Mouse (Mus musculus) natural killer cell, adult 2 months (primary cell): Measurements from ENCODE around the gene Cbx3.
"Not testable (repeated sequence)": the region's sequence is repeated elsewhere in the genome, so short reads cannot be mapped to it uniquely, and the experiment has no call there.

Source experiments
- DNase-seq, 2 experiments: peaks; one replicate each; pipeline ENCODE4 v3.0.0; 2022; ENCODE audit warnings: low spot score in 2 of 2

Cbx3 gene

DNA sequence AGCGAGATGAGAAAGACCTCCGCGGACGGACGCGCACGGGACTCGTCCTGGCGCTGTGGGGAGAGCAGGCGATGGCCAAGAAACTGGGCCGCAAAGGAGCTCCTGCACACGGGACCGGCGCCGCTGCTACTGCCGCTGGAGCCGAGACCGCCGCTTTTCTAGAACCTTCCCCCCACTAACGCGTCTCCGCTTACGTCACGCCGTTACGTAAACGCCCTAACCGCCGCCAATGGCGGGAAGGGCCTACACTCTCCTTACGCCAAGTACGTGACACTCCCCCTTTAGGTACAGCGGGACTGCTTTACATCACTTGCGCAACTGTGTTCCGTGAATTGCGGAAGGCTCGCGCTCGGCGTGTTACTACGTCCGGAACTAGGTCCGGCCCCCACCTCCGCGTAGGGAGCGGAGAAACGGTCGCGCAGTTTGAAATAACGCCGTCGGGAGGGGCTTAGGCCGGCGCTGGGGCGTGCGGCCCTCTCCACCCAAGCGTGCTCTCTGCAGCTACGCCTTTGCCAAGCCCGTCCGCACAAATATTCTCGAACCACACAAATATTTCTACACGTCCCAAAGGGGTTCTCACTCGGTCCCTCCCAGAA is 347 bp upstream of the Cbx3 start, which contains the start of gene Hnrnpa2b1:
Gene Hnrnpa2b1 (minus strand): TSS at position 180 of the 596 bp plus-strand sequence.
- DNase-seq: peak; percentile 99 to 100

DNA sequence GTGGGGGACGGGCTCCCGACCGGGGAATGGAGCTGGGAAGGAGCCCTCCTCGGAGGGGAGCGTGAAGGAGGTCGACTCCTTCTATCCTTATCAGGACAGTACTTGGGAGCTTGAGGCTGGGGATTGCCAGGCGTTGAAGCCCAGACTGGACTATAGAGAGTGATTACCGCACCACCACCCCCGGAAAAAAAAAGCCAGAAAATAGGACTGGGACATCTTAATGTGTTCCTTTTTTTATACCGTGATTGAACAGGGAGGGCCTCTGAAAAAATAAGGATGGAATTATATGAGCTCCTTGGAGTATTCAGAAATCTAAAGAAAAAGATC is 982 bp downstream of the Cbx3 start:
- no peak for DNase-seq

DNA sequence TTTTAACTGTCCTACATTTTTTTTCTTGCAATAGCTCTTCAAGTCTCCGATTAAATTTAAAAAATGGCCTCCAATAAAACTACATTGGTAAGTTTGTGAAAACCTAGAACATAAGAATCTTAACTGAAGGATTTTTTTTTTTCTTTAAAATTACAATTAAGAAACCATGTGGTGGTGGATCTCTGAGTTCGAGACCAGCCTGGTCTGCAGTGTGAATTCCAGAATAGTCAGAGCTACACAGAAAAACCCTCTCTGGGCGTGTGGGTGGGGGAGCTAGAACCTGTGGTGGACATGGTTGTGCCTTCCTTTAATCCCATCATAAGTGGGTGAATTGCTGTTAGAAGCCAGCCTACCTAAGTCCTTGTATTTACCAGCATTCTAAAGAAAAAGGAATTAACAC is 1.6 kb downstream of the Cbx3 start:
- no peak for DNase-seq

DNA sequence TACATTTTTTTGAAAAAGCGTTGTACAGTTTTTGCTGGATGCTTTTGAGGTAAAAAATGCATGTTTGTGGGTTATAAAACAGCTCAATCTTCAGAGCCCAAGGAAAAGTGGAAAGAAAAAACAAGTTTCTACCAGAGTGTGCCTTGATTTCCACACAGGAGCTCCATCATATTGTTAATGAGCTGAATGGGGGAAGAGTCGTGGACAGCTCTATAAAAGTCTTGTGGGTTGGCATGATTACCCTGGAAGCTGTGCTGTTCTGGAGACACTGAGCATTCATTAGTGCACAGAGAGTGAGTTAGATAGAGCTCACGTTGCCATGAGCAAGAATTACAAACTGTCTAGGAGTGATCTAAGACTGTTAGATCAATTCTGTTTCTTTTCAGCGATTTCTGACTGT is 2.1 kb downstream of the Cbx3 start:
- DNase-seq: no peak

DNA sequence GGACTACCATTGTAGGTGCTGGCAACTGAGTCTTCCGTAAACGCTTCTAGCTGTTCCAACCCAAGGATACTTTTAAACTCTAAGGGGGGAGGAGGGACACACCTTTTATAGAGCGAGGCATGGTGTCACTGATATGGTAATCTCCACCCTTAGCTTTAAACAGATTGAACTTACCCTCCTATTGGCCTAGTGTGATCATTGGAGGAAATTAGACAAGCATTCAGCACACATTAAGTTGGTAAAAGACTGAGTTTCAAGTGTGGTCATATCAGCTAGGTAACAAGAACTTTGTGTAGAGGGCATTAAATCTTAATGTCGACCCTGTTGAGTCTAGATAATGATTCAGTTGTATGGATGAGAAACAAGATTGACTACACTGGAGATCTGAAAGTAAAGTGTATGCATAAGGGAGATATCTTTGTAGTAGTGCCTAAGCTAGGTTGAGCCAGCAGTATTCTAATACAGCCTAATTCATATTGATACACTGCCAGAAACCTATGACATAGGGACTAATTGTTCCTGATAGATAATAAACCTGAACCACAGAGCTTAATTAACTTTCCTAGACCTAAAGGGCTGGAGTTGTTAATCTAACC is 9.1 kb downstream of the Cbx3 start:
- DNase-seq: no peak

DNA sequence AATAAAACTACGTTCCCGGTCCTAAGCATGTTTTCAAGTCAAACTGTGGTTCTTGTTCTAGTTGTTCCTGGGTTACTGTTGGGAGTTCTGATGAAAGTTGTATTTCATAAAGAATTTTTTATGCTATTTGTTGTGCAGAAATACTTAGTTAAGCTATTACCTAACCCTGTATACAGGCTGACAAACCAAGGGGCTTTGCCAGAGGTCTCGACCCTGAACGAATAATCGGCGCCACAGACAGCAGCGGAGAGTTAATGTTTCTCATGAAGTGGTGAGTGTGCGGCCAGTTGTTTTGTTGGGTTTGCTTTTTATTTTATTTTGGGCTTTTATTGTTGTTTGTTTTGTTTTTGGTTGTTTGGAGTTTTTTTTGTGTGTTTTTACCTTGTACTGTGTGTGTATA is 11.4 kb downstream of the Cbx3 start:
- DNase-seq: no peak

DNA sequence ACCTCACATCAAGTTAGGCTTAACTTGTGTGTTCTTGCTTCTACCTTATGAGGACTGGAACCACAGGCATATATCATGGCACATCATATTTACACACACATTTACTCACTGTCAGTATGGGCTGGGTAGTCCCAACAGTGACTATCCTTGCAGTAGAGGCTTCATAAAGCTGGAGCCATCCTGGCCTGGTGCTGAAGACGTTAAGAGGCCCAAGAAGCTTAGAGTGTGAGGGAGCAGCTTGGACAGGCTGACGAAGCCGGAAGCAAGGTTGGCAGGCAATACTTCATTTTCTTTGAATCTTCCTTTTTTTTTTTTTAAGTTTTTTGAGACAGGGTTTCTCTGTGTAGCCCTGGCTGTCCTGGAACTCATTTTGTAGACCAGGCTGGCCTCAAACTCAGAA is 13.7 kb downstream of the Cbx3 start:
- DNase-seq: no peak

DNA sequence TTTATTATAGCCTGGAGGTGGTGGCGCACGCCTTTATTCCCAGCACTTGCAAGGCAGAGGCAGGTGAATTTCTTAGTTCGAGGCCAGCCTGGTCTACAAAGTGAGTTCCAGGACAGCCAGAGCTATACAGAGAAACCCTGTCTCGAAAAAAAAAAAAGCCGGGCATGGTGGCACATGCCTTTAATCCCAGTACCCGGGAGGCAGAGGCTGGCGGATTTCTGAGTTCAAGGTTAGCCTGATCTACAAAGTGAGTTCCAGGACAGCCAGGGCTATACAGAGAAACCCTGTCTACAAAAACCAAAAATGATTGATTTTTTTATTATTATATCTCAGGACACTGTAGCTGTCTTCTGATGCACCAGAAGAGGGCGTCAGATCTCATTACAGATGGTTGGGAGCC is 14.4 kb downstream of the Cbx3 start:
- DNase-seq: not testable (repeated sequence)

DNA sequence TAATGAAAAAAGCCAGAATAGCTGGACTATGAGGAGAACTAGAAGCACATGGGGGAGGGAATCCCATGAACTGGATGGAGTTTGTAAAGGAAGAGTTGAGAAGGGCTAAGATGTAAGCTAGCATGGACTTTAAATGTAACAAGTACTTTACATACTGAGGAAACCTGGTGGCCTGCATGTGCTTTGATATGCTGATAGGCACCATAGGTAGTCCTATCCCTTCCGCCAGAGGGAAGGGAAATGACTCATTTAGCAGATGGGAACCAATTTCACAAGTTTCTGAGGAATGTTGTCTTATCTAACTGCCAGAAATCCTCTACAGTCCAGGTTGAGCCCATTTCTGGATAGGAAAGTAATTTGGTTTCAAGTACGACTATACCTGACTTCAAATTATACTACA is 15.5 kb downstream of the Cbx3 start:
- no peak for DNase-seq

DNA sequence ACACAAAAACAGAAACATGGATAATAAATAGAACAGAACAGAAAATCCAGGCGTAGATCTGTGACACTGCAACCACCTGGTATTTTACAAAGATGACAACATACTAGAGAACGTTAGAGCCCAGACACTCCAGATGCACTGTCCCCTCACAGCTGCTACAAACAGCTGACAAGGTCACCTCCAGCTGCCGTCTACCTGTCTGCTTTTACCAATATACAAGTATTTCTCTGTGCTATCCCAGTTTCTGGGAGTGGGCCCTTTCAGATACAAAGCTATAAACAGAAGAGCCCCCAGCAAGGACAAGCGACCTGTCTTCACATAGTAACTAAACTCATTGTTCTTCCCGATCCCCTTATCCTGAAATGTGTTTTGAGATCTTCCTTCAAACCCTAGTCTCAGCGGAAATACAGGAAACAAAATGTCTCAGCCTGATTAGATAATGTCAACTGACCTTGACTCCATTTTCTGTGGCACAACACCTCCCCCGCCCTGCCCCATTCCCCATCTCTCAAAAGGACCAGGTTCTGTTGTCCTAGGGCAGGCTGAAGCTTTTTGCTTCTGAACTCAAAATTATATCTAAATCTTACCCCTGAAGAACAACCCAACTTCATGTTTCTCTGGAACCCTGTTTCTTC is 16.0 kb downstream of the Cbx3 start:
- DNase-seq: no peak

DNA sequence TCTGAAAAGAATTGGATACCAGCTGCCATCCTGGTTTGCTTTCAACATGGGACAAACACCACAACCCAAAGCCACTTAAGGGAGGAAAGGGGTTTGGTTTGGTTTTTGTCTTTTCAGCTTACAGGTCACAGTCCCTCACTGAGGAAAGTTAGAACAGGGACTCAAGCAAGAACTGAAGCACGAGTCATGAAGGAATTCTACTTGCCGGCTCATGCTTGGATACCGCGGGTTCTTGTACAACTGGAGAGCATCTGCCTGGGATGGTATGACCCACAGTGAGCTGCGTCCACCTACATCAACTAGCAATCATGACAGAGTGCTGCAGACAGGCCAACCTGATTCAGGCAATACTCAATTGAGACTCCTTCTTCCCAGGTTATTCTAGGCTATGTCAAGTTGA is 16.6 kb downstream of the Cbx3 start:
- DNase-seq: no peak

DNA sequence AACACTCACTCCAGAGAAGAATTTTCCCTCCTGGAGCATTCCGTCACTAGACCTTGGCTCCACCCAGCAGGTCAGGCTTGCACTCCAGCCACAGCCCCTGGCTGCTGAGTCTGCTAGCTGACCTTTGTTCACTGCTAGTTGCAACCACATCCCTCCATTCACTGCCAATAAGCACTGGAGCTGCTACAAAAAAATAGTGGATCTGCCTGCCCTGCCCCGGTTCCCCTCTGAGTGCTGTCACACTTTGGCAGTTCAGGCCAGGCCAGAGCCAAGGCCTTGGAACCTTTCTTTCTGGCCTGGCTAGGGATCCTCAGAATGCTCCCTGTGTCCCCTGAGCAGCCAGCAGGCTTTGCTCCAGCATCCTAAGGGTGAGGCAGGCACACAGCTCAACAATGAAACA is 19.6 kb downstream of the Cbx3 start:
- no peak for DNase-seq

DNA sequence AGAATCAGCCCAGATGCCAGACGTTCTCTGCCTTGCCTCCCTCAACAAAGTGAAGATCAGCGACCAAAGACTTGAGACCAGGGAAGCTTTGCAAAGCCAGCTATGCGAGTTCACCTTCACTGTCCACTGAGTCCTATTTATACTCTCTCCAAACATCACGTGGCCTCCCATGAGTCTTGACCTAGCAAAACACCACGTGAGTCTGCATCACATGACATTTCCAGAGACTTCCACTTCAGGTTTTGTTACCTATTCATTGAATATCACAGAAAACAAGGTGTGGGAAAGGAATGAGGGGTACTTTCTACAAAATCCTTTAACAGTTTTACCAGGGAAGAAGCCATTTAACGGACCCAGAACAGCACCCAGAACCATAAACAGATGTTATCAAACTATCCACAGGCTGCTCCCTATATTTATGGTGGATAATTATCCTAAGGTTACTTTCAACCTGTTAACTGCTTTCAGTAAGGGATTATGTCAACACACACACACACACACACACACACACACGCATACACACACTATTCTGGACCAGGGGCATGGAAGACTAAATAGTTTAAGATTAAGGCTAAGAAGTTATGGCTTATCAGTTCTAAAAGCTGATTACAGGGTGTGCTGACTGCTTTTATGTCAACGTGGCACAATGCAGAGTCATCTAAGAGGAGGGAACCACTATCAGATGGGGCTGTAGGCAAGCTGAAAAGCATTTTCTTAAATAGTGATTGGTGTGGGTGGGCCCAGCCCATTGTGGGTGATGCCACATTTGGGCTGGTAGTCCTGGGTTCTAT is 27.4 kb downstream of the Cbx3 start:
- no peak for DNase-seq

DNA sequence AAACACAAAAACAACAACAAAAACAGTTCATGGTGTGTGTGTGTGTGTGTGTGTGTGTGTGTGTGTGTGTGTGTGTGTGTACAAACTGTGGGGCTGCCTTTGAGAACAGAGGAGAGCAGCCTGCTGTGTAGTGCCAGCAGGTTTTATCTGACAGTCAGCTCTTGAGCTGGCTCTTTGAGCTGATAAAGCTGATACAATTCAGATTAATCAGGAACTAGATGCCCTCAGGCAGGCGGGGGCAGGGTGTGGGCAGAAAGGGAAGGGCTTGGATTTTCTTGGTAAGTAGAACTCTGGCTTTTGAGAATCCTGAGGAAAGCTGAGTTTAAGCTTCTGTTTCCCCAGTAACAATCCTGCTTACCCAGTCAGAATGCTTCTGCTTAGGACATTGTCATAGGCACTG is 35.5 kb downstream of the Cbx3 start:
- no peak for DNase-seq

DNA sequence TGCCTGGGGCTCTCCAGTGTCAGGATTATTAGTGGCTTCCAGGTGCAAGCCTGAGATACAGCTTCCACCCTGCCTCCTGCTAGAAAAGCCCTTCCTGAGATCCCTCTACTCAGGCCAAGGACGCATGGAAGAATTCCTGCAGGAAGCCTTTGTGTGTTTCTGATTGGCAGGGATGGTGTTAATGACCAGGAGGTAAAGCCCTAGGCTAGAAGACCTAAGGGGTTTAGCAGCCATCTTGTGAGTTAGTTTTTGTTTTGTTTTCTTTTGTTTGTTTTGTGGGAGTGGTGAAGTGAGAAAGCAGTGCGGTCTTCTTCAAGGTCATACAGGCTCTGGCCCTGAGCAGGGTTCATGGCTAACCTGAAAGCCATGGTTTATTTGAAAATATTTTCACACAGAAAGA is 37.4 kb downstream of the Cbx3 start:
- DNase-seq: no peak

DNA sequence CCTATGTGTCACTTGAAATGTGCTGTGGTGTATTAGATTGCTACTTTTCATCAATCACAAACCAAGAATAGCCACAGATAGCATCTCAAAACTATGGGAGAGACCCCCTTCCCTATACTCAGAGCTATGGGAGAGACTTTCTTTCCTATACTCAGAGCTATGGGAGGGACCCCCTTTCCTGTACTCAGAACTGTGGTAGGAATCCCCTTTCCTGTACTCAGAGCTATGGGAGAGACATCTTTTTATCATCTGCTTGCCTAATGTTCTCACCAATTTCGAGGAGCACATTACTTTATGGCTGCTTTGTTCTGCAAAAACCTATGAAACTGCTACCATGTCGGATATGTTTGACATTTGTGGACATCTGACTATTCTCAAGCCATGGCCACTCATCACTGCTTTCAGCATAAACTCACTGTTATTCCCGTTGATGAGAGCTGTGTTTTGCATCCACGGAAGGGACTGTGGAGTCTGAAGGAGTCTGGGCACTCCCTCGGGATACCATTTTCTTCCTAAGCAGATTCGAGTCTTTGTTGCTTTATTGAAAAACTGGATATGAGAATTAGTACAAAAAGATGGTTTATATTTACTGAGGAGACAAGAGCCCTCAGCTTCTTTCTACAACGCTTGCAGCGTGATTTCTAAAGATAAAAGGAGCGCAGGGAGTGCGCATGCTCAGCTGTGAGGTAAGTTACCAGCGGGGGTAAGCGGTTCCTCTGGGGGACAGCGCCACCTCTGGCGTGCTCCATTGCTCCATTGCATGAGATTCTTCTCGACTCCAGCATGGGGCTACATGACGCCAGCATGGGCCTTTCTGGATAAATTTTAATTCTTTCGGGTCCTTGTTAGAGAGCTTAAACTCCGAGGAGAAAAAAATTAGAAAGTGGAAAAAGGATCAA is 38.8 kb downstream of the Cbx3 start:
- peak; percentile 70 to 79 for DNase-seq

DNA sequence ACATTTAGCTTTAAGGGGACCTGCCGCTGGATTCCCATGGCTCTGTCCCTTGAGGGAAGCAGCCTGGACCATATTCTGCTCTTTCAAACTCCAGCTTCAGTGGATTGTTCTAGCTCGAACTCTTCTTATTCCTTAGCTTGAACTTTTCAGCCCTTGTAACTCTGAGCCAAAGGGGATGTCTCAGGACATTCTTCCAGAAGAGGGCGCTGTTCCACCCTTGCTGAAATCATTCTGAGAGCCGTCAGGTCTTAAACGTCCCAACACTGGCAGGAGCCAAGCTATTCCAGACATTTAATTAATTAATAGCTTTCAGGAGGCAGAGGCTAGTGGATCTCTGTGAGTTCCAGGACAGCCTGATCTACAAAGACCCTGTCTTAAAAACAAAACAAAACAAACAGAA is 39.9 kb downstream of the Cbx3 start:
- DNase-seq: peak; percentile 58 to 66

DNA sequence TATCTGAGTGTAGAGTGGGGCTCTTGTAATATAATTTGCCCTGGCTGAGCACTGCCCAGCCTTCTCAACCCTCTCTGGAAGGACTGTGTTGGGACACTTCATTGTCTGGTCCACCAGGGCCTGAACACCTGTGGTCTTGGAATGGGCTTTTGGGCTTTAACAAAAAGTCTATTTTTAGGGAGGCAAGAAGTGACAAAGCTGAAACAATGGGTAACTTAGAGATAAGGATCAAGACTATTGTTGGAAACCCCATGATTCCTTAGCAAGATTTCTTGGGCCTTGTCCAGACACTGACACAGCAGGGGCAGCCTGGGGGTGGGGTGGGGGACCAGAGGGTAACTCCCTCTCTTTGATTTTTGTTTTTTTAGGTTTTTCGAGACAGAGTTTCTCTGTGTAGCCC is 40.8 kb downstream of the Cbx3 start:
- no peak for DNase-seq

DNA sequence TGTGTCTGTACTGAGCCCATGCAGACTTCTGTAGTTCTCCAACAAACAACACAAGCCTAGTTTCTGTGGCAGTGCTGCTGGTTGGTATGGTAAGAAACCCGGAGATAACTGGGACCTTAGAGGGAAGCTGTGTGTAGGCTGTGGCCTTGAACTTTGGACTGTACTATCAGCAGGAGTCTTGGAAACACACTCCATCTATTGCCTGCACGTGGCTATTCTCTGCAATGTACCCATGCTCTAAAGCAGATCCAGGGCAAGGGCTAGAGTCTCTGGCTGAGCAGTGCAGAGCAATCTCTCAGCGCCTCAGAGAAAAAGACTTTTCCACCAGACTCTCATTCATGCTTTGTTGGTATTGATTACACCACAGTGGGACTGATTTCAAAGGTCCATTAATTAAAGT is 43.6 kb downstream of the Cbx3 start:
- DNase-seq: no peak

DNA sequence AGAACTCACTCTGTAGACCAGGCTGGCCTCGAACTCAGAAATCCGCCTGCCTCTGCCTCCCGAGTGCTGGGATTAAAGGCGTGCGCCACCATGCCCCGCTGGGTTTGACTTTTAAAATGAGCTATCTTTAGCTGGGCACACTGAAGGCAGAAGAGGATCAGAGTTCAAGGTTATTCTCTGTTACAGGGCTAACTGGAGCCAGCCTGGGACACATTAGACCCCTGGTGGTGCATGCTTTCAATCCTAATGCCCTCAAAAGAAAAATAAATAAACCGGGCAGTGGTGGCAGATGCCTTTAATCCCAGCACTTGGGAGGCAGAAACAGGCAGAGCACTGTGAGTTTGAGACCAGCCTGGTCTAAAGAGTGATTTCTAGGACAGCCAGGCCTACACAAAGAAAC is 44.7 kb downstream of the Cbx3 start:
- no peak for DNase-seq

DNA sequence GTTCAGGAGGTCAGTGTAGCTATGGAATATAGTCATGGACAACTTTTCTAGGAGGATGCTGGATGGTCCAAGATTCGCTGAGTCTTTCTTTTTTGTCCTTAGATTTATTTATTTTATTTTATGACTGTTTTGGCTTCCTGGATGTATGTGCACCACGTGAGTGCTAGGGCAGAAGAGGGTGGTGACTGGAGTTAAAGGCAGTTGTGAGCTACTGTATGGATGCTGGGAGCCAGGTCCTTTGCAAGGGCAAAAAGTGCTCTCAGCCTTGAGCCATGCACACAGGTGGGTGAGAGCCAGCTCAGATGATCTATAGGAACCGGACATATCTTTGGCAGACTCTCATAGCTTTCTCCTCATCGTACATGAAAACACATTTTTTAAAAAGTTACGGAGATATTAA is 53.1 kb downstream of the Cbx3 start:
- no peak for DNase-seq

DNA sequence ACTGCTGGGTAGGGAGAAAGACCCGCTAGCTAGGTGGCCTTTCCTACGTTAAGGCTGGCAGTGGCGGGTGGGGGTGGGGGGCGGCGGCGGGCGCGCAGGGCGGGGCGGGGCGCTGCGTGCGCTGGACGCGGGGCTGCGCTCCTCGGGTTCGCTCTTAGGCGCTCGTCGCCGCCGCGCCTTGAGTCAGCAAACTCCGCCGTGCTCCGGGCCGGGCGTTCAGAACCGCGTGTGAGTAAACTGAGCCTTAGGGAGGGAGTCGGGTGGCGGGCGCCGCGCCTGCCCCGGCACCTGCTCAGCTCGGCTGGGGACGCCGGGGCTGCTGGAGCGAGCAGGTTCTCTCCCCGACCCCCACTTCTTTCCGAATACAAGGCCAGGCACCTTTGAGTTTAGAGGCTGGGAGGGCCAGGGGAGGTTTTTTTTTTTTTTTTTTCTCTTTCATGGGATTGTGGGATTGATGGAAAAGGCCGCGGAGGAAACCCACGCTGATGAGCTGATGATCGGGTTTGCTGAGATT is 53.7 kb downstream of the Cbx3 start, which contains the start of gene Snx10:
Gene Snx10 (plus strand): TSS at position 95 of the 514 bp plus-strand sequence.
- peak in 1 of 2 experiments; percentile 20 for DNase-seq
